Mouse (Mus musculus) adrenal gland (tissue): ENCODE measurements at regions not wholly inside any gene's neighbourhood (a gene's known extent, or its start where the extent isn't known, plus 50 kb on each side); places are given as distances from the start of the nearest gene placed in this dataset.

ENCODE experiments used
- intact Hi-C: fragments of 180-260 bp; cut with DNase I; formaldehyde crosslinking; loops from one replicate; pipeline ENCODE4 v1.15.1; 2025

DNA sequence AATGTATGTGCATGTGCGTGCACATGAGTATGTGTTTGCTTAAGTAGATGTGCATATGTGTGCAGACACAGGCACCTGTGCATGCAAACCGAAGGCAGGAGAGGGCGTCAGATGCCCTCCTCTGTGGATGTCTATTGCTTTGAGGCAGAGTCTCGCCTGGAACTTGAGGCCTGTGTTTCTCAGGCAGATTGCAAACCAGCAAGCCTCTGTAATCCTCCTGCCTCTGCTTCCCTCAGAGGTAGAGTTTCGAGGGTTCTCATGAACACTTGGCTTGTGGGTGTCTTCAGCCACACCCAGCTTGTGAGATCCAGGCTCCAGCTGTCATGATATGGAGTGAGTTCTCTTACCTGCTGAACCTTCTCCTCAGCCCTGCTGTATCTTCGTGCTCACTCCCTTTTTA is 134.4 kb downstream of the Rchy1 start:
- intact Hi-C loops, result no loop called here

DNA sequence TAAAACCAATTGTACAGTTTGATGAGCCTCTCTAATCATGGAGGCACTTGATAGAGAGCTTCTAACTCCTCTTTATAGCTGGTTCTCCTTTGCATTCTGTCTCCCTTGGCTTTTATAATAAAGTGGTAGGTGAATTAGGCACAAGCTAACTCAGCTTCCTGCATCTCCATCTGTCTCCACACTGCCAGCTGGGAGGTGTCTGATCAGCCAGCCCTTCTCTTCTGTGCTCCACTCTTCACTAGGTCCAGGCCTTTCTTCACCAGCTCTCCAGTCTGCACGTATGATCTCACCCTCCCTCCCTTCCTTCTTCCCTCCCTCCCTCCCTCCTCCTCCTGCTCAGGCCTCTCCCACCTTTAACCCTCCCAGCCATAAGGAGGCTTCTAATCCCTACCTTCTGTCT is 136.2 kb downstream of the Rchy1 start:
- intact Hi-C loops, result no loop called here

DNA sequence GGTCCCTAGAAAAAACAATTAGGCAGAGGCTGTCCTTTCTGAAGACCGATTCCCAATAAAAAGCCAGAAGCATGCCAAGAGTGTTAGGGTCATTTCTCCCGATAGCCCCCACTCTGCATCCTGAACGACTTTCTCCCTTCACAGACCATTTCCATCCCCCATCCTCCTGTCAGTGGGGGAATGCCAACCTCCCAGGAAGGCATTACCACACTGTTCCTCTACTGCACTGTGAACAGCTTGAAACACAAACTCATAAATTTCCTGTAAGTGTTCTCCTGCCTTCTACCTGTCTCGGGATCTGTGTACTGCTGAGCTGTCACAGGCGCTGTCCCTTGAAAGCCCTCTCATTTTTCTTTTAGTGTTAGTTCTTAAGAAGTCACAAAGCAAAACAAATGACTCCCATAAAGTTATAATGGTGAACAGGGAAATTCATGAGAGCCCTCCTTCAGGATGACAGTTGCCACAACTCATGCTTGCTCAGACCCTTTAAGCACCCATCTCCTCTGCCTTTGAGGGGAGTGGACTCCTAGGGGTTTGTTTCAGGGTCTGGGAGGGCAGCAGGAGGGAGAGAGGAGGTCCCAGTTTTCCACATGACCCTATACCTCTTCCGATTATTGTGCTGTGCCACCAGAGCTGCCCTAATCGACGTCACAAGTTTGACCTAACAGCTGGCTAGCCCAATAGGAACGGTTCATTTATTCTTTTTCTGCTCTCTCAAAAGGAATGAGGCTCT is 139.9 kb downstream of the Rchy1 start:
- intact Hi-C loops, result no loop called here

DNA sequence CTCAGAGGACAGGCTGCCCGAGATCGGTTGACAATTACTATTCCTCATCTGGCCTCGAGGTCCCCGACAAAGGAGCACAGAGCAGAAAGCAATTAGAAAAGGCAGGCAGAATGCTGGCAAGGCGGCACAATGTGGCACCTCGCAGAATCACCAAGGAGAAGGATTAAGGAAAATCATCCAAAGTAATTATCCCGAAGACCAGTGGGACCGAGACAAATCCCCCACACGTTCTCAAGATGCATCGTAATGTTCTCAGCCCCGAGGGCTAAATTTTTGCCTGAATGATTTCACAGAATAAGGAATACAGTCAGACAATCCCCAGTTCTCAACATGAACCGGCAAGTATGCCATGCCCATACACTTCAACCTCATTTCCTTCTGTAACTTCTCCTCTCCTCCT is 144.1 kb downstream of the Rchy1 start:
- intact Hi-C loops, result no loop called here

DNA sequence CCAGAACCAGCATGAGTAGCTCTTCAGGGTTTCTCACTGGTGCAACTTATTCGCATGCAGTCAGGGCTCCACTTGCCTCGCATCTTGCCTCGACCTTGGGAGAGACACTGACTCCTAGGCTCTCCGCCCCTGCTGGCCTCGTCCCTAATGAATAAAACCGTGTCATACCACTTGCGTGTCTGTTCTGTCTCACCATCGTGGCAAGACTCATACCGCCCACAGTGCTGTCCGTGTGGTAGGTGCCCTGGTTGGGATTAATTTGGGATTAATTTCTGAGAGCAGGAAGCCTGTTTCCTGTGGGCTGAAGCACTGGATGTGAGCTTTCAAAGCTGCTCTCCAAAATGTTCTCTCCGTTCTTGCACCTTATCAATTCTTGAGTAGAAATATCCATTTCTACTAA is 144.7 kb downstream of the Rchy1 start:
- intact Hi-C loops, result no loop called here

DNA sequence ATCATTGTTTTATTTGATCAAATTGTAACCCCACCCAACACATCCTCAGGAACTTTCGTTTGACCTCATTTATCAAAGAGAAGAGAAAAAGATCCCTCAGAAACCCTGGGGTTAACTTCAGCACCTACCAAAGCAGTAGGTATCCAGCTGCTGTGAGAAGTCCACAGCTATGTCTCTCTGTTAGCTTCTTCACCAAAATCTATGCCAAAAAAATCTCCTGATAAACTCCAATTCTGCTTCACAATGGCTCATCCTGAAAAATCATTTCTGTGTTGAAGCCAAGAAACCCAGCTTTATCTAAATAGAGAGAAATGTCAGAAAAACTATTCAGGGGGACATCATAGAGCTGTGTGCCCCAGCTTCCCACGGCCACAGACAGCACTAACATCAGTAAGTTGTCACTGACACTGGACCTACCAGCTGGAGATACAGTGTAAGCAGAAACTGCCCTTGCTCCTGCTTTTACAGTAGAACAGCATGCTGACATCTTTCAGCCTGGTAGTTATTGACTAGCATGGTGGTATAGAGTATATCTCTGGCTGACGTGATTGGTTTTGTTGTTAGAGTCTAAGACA is 146.4 kb downstream of the Rchy1 start:
- intact Hi-C loops, result no loop called here

DNA sequence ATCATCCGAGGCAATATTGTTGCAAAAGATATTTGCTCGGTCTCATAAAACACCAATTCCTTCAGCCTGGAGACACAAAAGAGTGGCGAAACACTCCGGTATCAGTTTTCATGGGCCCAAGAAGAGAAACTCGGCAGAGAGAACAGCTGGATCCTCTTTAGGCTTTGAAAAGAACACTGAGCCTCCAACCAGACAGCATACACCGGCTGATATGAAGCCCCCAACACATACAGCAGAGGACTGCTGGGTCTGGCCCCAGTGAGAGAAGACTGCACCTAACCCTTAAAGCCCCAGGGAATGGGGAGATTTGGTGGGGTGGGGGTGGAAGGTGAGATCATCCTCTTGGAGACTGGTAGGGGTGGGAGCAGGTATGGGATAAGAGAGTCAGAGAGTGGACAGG is 147.9 kb downstream of the Rchy1 start:
- intact Hi-C loops, result no loop called here

DNA sequence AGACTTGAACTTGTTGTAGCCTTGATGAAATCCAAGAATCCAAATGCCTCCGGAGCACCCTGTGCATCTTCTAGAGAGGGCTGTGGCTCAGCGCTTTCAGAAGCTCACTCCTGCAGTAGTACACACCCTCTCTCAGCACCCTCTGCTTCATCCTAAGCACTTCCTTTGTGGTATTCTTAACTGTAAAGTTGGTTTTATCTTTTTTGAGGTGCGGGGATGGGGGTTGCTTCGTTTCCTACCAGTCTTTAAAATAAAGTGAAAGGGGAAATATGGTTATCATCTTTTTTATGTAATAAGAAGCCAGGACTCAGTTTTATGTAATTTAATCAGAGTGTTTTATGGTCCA is 148.5 kb downstream of the Rchy1 start:
- intact Hi-C loops, result no loop called here

DNA sequence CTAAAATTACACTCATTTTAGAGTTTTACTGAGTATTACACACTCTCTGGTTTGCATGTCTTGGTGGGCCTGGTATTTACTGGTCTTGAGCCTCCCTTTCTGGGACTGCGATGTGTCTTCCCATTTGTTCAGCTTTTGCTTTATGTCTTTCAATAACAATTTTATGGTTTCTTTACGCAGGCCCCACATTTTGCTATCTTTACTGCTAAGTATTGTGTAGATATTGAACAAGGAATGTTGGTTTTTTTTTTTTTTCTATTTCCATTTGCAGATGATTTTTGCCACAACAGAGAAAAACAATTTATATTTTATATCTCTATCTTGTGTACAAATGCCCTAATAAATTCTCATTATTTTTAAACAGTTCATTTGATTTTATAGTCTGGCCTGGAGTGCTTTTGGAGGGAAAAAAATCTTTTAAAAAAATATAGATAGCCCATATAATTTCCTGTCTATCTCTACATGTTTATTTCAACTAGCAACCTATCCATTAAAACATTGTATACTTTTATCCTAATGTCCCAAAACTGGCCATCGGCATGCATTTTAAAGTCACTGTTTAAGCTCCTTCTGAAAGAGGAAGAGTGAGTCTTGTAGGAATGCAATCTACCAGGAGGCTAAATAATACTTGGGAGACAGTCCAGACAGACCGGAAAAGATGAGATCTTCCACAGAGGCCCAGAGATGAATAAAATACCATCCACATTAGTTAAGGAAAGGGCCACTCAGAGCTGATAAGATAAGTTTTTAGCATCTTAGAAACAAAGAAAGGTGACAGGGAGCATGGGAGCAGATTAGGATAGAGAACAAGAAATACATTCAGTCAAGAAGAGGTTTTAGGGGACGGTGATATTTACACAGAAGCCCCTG is 149.1 kb downstream of the Rchy1 start:
- intact Hi-C loops, result no loop called here

DNA sequence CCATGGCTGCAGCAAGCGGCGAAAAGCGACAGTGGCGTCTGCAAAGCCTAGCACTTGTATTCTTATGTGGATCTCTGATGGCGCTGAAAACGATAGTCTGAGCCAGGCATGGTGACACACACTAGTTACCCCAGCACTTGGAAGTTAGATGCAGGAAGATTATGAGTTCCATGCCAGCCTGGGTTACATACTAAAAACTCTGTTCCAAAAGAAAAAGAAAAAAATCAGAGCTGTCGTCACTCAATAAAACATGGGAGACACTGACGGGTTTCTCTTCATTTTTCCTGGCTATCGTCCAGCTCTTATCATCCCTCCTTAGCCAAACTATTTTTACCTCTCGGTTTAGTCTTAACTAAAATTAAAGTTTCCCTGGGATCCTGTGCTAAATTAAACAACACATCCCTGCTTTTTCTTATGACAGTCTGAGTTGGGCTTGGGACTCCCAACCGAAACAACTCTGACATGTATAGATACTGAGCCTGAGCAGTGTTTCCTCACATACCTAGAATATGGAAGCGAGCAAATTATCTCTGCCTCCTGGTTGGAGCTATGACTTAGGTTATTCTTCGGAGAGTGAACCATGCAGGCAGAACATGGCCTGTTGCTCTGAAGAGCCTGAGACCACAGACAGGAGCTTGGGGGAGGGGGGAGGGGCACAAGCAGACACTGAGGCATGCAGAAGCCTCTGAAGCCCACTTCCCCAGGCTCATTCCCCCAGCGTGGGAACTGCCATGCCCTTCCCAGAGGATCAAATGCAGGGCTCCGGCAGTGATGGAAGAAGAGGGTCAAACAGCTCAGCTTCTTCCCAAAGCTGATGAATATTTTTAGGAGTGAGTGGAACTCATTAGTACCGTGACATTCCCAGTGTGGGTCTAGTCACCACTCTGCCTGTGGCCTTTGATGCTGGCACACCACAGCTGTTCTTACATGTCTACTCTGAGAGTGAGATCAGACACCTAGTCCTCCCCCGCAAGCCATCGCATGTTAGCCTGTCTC is 155.5 kb downstream of the Rchy1 start:
- intact Hi-C loops, result no loop called here

DNA sequence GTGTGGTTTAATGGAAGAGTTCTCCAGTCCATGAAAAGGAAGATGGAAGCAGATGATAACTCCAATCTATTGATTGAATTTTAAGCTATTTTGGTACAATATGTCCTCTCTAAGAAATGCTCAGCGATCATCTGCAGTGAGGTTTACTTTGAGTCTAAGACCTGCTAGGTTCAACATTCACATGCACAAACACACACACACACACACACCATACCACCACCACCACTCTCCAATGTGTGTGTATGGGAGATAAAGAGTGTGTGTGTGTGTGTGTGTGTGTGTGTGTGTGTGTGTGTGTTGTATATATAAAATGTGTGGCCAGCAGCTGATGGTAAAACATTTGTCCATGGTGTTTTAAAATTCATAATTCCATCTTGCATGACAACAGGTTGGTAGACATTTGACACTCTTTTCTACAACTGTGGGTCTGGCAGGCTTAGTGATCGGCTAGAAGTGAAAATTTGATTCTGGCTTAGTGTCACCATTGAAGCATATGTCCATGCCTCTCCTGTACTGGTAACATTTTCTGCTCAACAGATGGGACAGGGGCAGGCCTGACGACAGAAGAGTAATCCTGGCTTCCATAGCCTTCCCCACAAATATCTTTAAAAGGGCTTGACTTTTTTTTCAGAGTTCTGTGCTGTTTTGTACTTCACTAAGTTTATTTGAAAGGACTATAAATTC is 161.4 kb downstream of the Rchy1 start:
- intact Hi-C loops, result no loop called here

DNA sequence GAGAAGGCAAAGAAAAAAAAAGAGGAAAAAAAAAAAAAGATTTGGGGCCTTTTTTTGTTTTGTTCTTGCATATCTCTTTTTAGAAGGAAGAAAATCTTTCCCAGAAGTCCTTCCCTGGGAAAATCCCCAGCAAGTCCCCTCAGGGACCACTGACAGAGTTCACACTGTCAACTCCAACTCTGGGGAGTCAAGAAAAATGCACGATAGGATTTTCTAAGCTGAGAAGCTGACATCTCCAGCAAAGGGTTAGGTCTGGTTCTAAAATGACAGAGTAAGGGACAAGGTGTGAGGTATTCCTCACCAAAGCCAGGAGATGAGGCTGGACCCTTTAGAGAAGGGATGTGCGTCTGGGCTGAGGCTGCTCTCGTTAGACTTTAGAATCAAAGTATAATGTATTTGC is 165.5 kb downstream of the Rchy1 start:
- intact Hi-C loops, result no loop called here

DNA sequence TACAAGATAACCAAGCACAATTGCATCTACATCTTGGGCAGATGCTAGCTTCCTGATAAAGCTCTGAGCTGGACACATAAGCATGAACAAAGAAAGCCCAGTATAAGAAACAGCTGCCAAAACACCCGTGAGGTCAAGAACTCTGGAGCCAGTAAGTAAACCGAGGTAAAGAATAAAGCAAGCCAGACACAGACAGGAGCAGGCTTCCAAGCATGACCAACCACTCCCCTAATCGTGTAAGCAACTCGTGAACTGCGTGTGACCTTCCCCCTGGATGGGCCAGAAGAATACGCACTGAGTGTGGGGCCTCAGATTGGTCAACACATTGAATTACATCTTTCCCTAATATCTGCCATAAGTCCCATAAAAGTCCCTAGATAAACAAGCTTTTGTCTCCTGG is 170.1 kb downstream of the Rchy1 start:
- intact Hi-C loops, result no loop called here

DNA sequence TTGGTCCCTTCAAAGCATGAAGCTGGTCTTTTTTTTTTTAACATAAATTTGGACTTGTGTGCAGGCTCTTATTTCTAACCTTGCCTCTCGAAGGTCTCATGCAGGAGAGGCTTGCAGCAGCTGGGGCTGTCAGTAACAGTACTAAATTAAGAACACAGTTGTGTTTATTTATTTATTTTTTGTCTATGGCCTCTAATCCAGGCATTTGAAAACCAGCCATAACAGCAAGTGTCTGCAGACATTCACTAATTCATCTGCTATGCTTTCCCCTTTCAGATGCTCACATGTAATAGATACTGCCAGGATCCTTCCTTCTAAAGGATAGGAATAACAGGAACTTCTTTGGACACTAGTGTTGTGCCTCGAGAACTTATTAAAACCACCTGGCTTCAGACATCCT is 172.5 kb downstream of the Rchy1 start:
- intact Hi-C loops, result no loop called here

DNA sequence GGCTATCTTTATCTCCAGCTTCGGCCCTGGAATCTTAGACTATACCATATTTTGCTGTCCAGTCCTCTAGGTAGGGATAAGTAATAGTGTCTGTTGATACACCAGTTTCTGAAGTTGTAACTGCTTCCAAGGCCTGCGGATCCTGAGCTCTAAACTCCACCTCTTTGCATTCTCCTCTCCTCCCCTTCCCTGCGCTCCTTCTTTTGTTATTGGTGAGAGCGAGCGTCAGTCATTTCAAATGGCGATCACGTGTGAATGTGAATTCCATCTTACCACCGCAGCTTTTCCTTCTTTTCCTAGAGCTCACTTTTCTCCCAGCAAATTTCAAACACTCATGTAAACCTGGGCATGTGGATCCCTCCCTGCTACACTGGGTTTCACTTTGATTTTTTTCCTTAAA is 178.9 kb downstream of the Rchy1 start:
- intact Hi-C loops, result no loop called here

DNA sequence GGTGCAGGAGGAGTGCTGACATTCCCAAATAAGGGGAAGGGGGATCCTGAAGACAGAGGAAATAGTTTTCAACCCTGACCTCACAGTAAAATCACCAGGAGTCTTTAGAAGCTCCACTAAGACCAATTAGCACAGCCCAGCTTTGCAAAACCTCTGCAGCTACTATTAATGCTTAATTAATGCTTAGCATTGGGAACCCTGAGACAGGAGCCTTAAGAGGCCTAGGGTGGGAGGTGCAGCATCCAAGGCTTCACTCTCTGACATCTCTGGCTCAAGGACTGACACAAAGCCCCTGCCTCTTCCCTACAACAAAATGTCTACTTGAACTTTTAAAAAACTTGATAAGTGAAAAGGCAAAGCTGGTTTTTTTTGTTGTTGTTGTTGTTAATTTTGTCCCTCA is 185.9 kb downstream of the Rchy1 start:
- intact Hi-C loops, result no loop called here

DNA sequence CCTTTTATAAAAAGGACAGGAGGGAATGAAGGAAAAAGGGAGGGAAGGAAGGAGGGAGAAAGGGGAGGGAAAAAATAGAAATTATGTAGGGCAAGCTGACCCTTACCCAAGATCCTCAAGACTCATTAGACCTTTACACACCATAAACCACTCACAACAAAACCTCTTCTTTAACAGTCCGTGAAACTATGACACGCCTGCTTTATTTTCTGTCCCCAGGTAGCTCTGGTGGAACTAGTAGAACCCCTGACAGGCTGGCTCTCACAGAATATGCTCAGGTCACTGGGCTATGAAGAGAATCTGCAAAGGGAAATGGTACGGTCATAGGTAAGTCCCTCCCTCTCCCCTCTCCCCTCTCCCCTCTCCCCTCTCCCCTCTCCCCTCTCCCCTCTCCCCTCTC is 188.8 kb downstream of the Rchy1 start:
- intact Hi-C loops, result no loop called here

DNA sequence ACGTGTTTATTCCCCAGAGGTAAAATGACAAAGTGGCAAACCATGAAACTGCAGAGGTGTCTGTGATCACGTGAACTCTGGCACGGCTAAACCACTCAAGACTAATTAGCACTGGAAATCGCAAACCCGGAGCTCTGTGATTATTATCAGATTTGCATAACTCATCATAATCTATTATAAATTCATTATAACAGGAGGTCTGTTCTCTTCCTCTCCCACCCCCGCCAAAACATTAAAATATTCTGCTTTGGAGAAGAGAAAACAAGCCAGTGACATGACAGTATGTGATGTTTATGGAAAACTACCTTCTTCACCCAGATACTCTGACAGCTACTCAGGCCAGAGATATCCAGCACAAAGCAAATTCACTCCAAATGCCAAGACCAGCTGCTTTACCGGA is 195.0 kb downstream of the Rchy1 start:
- intact Hi-C loops, result loop anchor here (10.0 kb wide), 1 partner anchor 253 kb away; the partner anchor contains the start of gene Parm1

DNA sequence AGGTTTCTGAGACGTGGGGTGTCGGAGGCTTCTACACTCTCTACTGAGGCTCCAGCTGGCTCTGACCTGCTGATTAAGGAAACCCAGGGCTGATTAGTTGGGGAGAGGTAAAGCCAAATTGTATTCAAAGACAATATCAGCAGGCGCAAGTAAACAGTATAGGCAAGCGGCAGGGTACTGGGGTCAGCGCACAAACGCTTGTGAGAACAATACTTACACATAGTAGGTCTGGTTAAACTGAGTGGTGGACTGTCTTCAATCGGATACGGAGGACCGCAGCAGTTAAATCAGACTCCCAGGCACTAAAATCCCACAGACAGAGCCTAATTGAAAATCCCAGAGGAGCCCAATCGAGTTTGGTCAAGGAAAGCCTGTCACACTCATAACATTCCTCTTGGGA is 195.8 kb downstream of the Rchy1 start:
- intact Hi-C loops, result loop anchor here (10.0 kb wide), 1 partner anchor 252 kb away; the partner anchor contains the start of gene Parm1

DNA sequence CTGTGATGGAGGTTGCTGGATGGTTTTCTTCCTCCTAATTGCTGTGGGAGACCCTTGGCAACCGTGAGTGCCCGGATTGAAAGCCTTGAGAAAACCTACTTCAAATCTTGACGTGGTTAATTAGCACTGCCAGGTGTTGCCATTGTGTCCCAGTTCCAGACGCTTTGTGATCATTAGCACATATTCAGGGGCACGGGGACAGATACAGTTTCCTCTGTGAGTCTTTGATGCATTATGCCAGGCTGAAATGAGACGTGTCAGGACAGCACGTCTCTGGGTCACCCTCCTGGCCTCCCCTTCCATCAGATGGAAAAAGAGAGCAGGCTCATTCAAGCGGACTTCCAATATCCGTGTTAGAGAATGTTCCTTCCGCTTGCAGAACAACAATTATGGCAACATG is 198.2 kb downstream of the Rchy1 start:
- intact Hi-C loops, result loop anchor here (10.0 kb wide), 1 partner anchor 250 kb away; the partner anchor contains the start of gene Parm1
